Mouse (Mus musculus): Measurements from ENCODE around the gene Col8a1. TPM values are rescaled to one million over a fixed set of nuclear protein-coding genes. Genes with fewer than 3 reads are reported as not detected.

Gene Col8a1
- polyA plus RNA-seq, 2 experiments: 0.01 to 0.07 TPM

- Histone ChIP-seq H3K4me3 (ENCODE audit: insufficient read depth in 1 of 2, low read depth in 2 of 2, low read length in 2 of 2) (no peak overlapping the region), H3K4me1 (replicated peaks; ENCODE audit: control insufficient read depth in 2 of 2, insufficient read depth in 2 of 2, low read length in 1 of 2) (no peaks in the 10 kb centered on the region), H3K4me2 (ENCODE audit: low read depth) (no peak overlapping the region), H3K9me3 (ENCODE audit: control insufficient read depth, low read length) (no peaks in the 10 kb centered on the region), H3K36me3 (replicated peaks; ENCODE audit: control insufficient read depth, insufficient read depth, low read depth) (no peaks in the 10 kb centered on the region), H3K27ac (no peak overlapping the region), H3K9ac (replicated peaks) (no peak overlapping the region), H3K27me3 (ENCODE audit: control insufficient read depth, insufficient read depth, low read length) (no peaks in the 10 kb centered on the region)
- TF ChIP-seq EP300 (IDR thresholded peaks at IDR 0.05; ENCODE audit: low read depth): no peak
- 32% methylated on average over 3 of the region's 3 CpGs for WGBS (ENCODE audit: insufficient replicate concordance)
- DNase-seq (ENCODE audit: low read depth in 3 of 3, low spot score in 3 of 3) (no peak), ATAC-seq (ENCODE audit: insufficient read depth) (no peak)
Observed at GRCm38 (mm10) chr16:57662661-57663060, 91.9 kb downstream of the Col8a1 start.

- no peaks in the 10 kb centered on the region for H3K9me3 ChIP-seq (ENCODE audit: control insufficient read depth, low read length)
- H3K27me3 ChIP-seq (ENCODE audit: control insufficient read depth, insufficient read depth, low read length): no peaks in the 10 kb centered on the region
- H3K4me1 ChIP-seq (replicated peaks; ENCODE audit: control insufficient read depth in 2 of 2, insufficient read depth in 2 of 2, low read length in 1 of 2): no peaks in the 10 kb centered on the region
- TF ChIP-seq CTCF (IDR thresholded peaks at IDR 0.05; ENCODE audit: low read depth) (no peak), EP300 (IDR thresholded peaks at IDR 0.05; ENCODE audit: low read depth) (no peak)
- no peak overlapping the region for H3K4me3 ChIP-seq (ENCODE audit: insufficient read depth in 1 of 2, low read depth in 2 of 2, low read length in 2 of 2)
- ATAC-seq (ENCODE audit: insufficient read depth): no peak
- no peaks in the 10 kb centered on the region for H3K36me3 ChIP-seq (replicated peaks; ENCODE audit: control insufficient read depth, insufficient read depth, low read depth)
- WGBS (ENCODE audit: insufficient replicate concordance): 50% methylated on average over 2 of the region's 2 CpGs
- H3K27ac ChIP-seq: no peak overlapping the region
- no peak overlapping the region for H3K4me2 ChIP-seq (ENCODE audit: low read depth)
- H3K9ac ChIP-seq (replicated peaks): no peak overlapping the region
- no peak for DNase-seq (ENCODE audit: low read depth in 3 of 3, low spot score in 3 of 3)
Observed at GRCm38 (mm10) chr16:57649888-57650287, 104.6 kb downstream of the Col8a1 start.

- WGBS (ENCODE audit: insufficient replicate concordance): 64% methylated on average over 10 of the region's 10 CpGs
Observed at GRCm38 (mm10) chr16:57641346-57641885, 113.1 kb downstream of the Col8a1 start.

GRCm38 (mm10) chr16:57634766-57635165 lies 119.8 kb downstream of the Col8a1 start:
- no peaks in the 10 kb centered on the region for H3K4me1 ChIP-seq (replicated peaks; ENCODE audit: control insufficient read depth in 2 of 2, insufficient read depth in 2 of 2, low read length in 1 of 2)
- DNase-seq (ENCODE audit: low read depth in 3 of 3, low spot score in 3 of 3) (no peak), ATAC-seq (ENCODE audit: insufficient read depth) (no peak)
- H3K4me2 ChIP-seq (ENCODE audit: low read depth): no peak overlapping the region
- H3K9me3 ChIP-seq (ENCODE audit: control insufficient read depth, low read length): no peaks in the 10 kb centered on the region
- WGBS (ENCODE audit: insufficient replicate concordance): 42% methylated on average over 5 of the region's 5 CpGs
- H3K9ac ChIP-seq (replicated peaks): no peak overlapping the region
- H3K27me3 ChIP-seq (ENCODE audit: control insufficient read depth, insufficient read depth, low read length): no peaks in the 10 kb centered on the region
- no peak overlapping the region for H3K27ac ChIP-seq
- H3K36me3 ChIP-seq (replicated peaks; ENCODE audit: control insufficient read depth, insufficient read depth, low read depth): no peaks in the 10 kb centered on the region
- H3K4me3 ChIP-seq (ENCODE audit: insufficient read depth in 1 of 2, low read depth in 2 of 2, low read length in 2 of 2): no peak overlapping the region
- TF ChIP-seq CTCF (IDR thresholded peaks at IDR 0.05; ENCODE audit: low read depth) (no peak), EP300 (IDR thresholded peaks at IDR 0.05; ENCODE audit: low read depth) (no peak)

More at GRCm38 (mm10) chr16:57641346-57641885, 113.1 kb downstream of the Col8a1 start:
- DNase-seq (ENCODE audit: low read depth in 3 of 3, low spot score in 3 of 3) (no peak), ATAC-seq (ENCODE audit: insufficient read depth) (no peak)
- Histone ChIP-seq H3K4me2 (ENCODE audit: low read depth) (no peak overlapping the region), H3K27ac (no peak overlapping the region), H3K9me3 (ENCODE audit: control insufficient read depth, low read length) (no peaks in the 10 kb centered on the region), H3K4me1 (replicated peaks; ENCODE audit: control insufficient read depth in 2 of 2, insufficient read depth in 2 of 2, low read length in 1 of 2) (no peaks in the 10 kb centered on the region), H3K4me3 (ENCODE audit: insufficient read depth in 1 of 2, low read depth in 2 of 2, low read length in 2 of 2) (no peak overlapping the region), H3K9ac (replicated peaks) (no peak overlapping the region), H3K36me3 (replicated peaks; ENCODE audit: control insufficient read depth, insufficient read depth, low read depth) (no peaks in the 10 kb centered on the region), H3K27me3 (ENCODE audit: control insufficient read depth, insufficient read depth, low read length) (no peaks in the 10 kb centered on the region)
- no peak for TF ChIP-seq EP300 (IDR thresholded peaks at IDR 0.05; ENCODE audit: low read depth)
- TF ChIP-seq CTCF (IDR thresholded peaks at IDR 0.05; ENCODE audit: low read depth): no peak

- H3K27me3 ChIP-seq (ENCODE audit: control insufficient read depth, insufficient read depth, low read length): no peaks in the 10 kb centered on the region
- no peak overlapping the region for H3K4me2 ChIP-seq (ENCODE audit: low read depth)
- no peaks in the 10 kb centered on the region for H3K9me3 ChIP-seq (ENCODE audit: control insufficient read depth, low read length)
- H3K27ac ChIP-seq: no peak overlapping the region
- no peaks in the 10 kb centered on the region for H3K36me3 ChIP-seq (replicated peaks; ENCODE audit: control insufficient read depth, insufficient read depth, low read depth)
- no peak overlapping the region for H3K4me3 ChIP-seq (ENCODE audit: insufficient read depth in 1 of 2, low read depth in 2 of 2, low read length in 2 of 2)
- DNase-seq (ENCODE audit: low read depth in 3 of 3, low spot score in 3 of 3) (peak in 2 of 3 experiments; percentile 10 to 19), ATAC-seq (ENCODE audit: insufficient read depth) (no peak)
- WGBS (ENCODE audit: insufficient replicate concordance): 6% methylated on average over 6 of the region's 6 CpGs
- no peaks in the 10 kb centered on the region for H3K4me1 ChIP-seq (replicated peaks; ENCODE audit: control insufficient read depth in 2 of 2, insufficient read depth in 2 of 2, low read length in 1 of 2)
- no peak for TF ChIP-seq EP300 (IDR thresholded peaks at IDR 0.05; ENCODE audit: low read depth)
- TF ChIP-seq CTCF (IDR thresholded peaks at IDR 0.05; ENCODE audit: low read depth): peak; percentile 68
- no peak overlapping the region for H3K9ac ChIP-seq (replicated peaks)
Observed at GRCm38 (mm10) chr16:57634191-57634590, 120.3 kb downstream of the Col8a1 start.
